Mouse (Mus musculus) spleen, postnatal 14 days (tissue): ENCODE results near the gene Rexo5.

Experiments
- DNase-seq, 2 experiments: peaks; one replicate each; pipeline ENCODE4 v3.0.0; 2021 to 2022; ENCODE audit warnings: low spot score in 2 of 2

The Rexo5 gene

GRCm38 (mm10) chr7:119892742-119893141, 98.9 kb downstream of the Rexo5 start:
- no peak for DNase-seq

- DNase-seq = no peak
These were observed 101.2 kb downstream of the Rexo5 start for GRCm38 (mm10) chr7:119894818-119895544.

GRCm38 (mm10) chr7:119895639-119896512, 102.1 kb downstream of the Rexo5 start, which contains the start of the genes Lyrm1 and Dcun1d3:
Lyrm1 (plus strand) TSS chr7:119895861.
Dcun1d3 (minus strand) TSS chr7:119896298.
- DNase-seq = peak; percentile 87 to 92

GRCm38 (mm10) chr7:119897521-119898109, 103.8 kb downstream of the Rexo5 start:
- DNase-seq = no peak

GRCm38 (mm10) chr7:119898247-119898856, 104.5 kb downstream of the Rexo5 start:
- no peak for DNase-seq
